15 mouse cellular contexts compared by ENCODE assay signal in the genomic region with DNA sequence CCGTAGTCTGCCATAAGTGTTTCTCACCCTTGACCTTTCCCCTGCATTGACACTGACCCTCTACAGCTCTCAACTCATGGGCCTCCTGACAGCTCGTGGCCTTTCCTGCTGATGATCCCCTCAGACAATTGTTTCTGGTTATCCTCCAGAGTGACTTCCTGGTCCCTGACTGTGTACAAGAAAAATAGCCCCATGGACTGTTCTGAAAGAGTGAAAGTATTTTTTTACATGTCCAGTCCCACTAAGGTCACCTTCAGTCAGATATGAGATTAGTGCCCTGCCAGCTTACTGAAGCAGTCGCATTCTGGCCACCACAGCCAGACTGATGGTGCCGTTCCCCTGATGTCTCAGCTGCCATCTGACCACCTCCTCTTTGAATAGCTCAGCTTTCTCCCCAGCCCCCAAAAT. TPM values are rescaled to one million over a fixed set of nuclear protein-coding genes. Genes with fewer than 3 reads are reported as not detected.
A peak's percentile ranks its signal among the peaks of the same experiment; 100 is the strongest.
DNase-seq lines count a peak whose midpoint lies in the region; ATAC-seq lines count a peak whose summit lies in the region.
"Had no signal": no experiment of that assay in that cellular context is flagged by ENCODE, and none has a peak within 500 bp of the region (broad histone marks: within the 10 kb centered on the region; RNA-seq: fewer than 3 reads in every experiment).

No protein-coding gene starts in this region.

- H3K27ac ChIP-seq in intestine, embryonic 16.5 days (ENCODE audit: low read length) = no peak overlapping the region
- H3K27ac ChIP-seq in intestine, embryonic 15.5 days = no peak overlapping the region
- no peak overlapping the region for H3K27ac ChIP-seq in midbrain, embryonic 10.5 days (replicated peaks)
- H3K27ac ChIP-seq in midbrain, embryonic 13.5 days = no peak overlapping the region
- H3K27ac ChIP-seq in stomach, embryonic 15.5 days = no peak overlapping the region
- H3K27ac ChIP-seq: hindbrain, embryonic 13.5 days had no signal

- no peak overlapping the region for H3K4me3 ChIP-seq in intestine, embryonic 16.5 days (ENCODE audit: low read length)
- H3K4me3 ChIP-seq in intestine, embryonic 15.5 days (replicated peaks) = no peak overlapping the region
- no peak overlapping the region for H3K4me3 ChIP-seq in midbrain, embryonic 10.5 days
- no peak overlapping the region for H3K4me3 ChIP-seq in midbrain, embryonic 13.5 days (replicated peaks)
- no peak overlapping the region for H3K4me3 ChIP-seq in stomach, embryonic 15.5 days (replicated peaks)
- H3K4me3 ChIP-seq: hindbrain, embryonic 13.5 days had no signal

- peaks cover 5% of the 10 kb centered on the region; the same call in 1 of the 2 replicates for H3K4me1 ChIP-seq in intestine, embryonic 16.5 days (ENCODE audit: control insufficient read depth, insufficient read depth, low read length)
- no peaks in the 10 kb centered on the region for H3K4me1 ChIP-seq in intestine, embryonic 15.5 days (replicated peaks)
- H3K4me1 ChIP-seq in midbrain, embryonic 10.5 days = peaks cover 7% of the 10 kb centered on the region
- no peaks in the 10 kb centered on the region for H3K4me1 ChIP-seq in midbrain, embryonic 13.5 days (replicated peaks)
- H3K4me1 ChIP-seq in stomach, embryonic 15.5 days = no peaks in the 10 kb centered on the region
- H3K4me1 ChIP-seq: hindbrain, embryonic 13.5 days had no signal

- H3K9me3 ChIP-seq in intestine, embryonic 16.5 days (ENCODE audit: control insufficient read depth, low read length) = no peaks in the 10 kb centered on the region
- no peaks in the 10 kb centered on the region for H3K9me3 ChIP-seq in intestine, embryonic 15.5 days
- H3K9me3 ChIP-seq in midbrain, embryonic 10.5 days (replicated peaks) = no peaks in the 10 kb centered on the region
- H3K9me3 ChIP-seq in midbrain, embryonic 13.5 days = no peaks in the 10 kb centered on the region
- H3K9me3 ChIP-seq in stomach, embryonic 15.5 days = no peaks in the 10 kb centered on the region
- H3K9me3 ChIP-seq: hindbrain, embryonic 13.5 days had no signal

- H3K36me3 ChIP-seq in intestine, embryonic 16.5 days (ENCODE audit: control insufficient read depth, insufficient read depth, low read length) = no peaks in the 10 kb centered on the region
- no peaks in the 10 kb centered on the region for H3K36me3 ChIP-seq in intestine, embryonic 15.5 days
- no peaks in the 10 kb centered on the region for H3K36me3 ChIP-seq in midbrain, embryonic 10.5 days
- H3K36me3 ChIP-seq in midbrain, embryonic 13.5 days = no peaks in the 10 kb centered on the region
- no peaks in the 10 kb centered on the region for H3K36me3 ChIP-seq in stomach, embryonic 15.5 days
- H3K36me3 ChIP-seq: hindbrain, embryonic 13.5 days had no signal

- no peaks in the 10 kb centered on the region for H3K27me3 ChIP-seq in intestine, embryonic 16.5 days (replicated peaks; ENCODE audit: control insufficient read depth, insufficient read depth, low read length)
- no peaks in the 10 kb centered on the region for H3K27me3 ChIP-seq in intestine, embryonic 15.5 days (replicated peaks)
- H3K27me3 ChIP-seq in midbrain, embryonic 10.5 days (ENCODE audit: low read depth, poor library complexity, severe bottlenecking) = no peaks in the 10 kb centered on the region
- H3K27me3 ChIP-seq in midbrain, embryonic 13.5 days = peaks cover 5% of the 10 kb centered on the region; the same call in 1 of the 2 replicates
- no peaks in the 10 kb centered on the region for H3K27me3 ChIP-seq in stomach, embryonic 15.5 days (replicated peaks)
- H3K27me3 ChIP-seq: hindbrain, embryonic 13.5 days had no signal

- ATAC-seq in intestine, embryonic 16.5 days = 0 out of 2 replicates have a peak, but pooled peaks have one; percentile 29
- ATAC-seq in intestine, embryonic 15.5 days = no peak
- ATAC-seq in midbrain, embryonic 13.5 days = no peak
- ATAC-seq in stomach, embryonic 15.5 days (ENCODE audit: insufficient read depth, low FRiP score, low read depth) = 0 out of 2 replicates have a peak, but pooled peaks have one; percentile 18
- ATAC-seq: activated CD4-positive, CD25-positive, alpha-beta regulatory T cell, adult 4 months; intestine, postnatal 0 days had no signal

- WGBS in intestine, embryonic 16.5 days = 51% methylated on average over 4 of the region's 4 CpGs
- 57% methylated on average over 4 of the region's 4 CpGs for WGBS in intestine, embryonic 15.5 days
- 56% methylated on average over 4 of the region's 4 CpGs for WGBS in midbrain, embryonic 10.5 days
- WGBS in midbrain, embryonic 13.5 days = 61% methylated on average over 4 of the region's 4 CpGs
- WGBS in stomach, embryonic 15.5 days = 52% methylated on average over 4 of the region's 4 CpGs

- intact Hi-C loops in gastrocnemius, postnatal 36 days (cut with DNase I) = no loop called here

- H3K4me2 ChIP-seq in intestine, embryonic 16.5 days (ENCODE audit: low read depth, low read length) = no peak overlapping the region
- H3K4me2 ChIP-seq in intestine, embryonic 15.5 days (replicated peaks) = no peak overlapping the region
- H3K4me2 ChIP-seq in midbrain, embryonic 13.5 days (replicated peaks) = no peak overlapping the region
- H3K4me2 ChIP-seq in stomach, embryonic 15.5 days = no peak overlapping the region
- H3K4me2 ChIP-seq: hindbrain, embryonic 13.5 days; midbrain, embryonic 11.5 days had no signal

- peak; percentile 49 for DNase-seq in gastrocnemius, adult 18-20 months (ENCODE audit: low spot score)
- DNase-seq in gastrocnemius, postnatal 36 days = no peak
- peak; percentile 11 for DNase-seq in midbrain, embryonic 10.5 days (ENCODE audit: low spot score)
- DNase-seq in adrenal gland, postnatal 25 days = no peak
- DNase-seq: cerebellum, adult 11-12 months; layer of hippocampus, adult 9-11 months; right cerebral cortex, adult 18-20 months had no signal

- no peak overlapping the region for H3K9ac ChIP-seq in intestine, embryonic 16.5 days (ENCODE audit: low read depth, low read length)
- H3K9ac ChIP-seq in intestine, embryonic 15.5 days = no peak overlapping the region
- no peak overlapping the region for H3K9ac ChIP-seq in midbrain, embryonic 13.5 days (replicated peaks)
- H3K9ac ChIP-seq in stomach, embryonic 15.5 days = no peak overlapping the region
- H3K9ac ChIP-seq: hindbrain, embryonic 13.5 days had no signal

RNA-seq across cellular contexts. Expression of a gene that starts 26.1 kb away (rescaled TPM):
- 10 to 100 TPM; 29.8 to 39.6 TPM for total RNA-seq in gastrocnemius, adult 18-20 months (2021)
- total RNA-seq in gastrocnemius, postnatal 36 days (2021) = 10 to 100 TPM; 22.4 to 39.9 TPM
- polyA plus RNA-seq in intestine, embryonic 16.5 days (2015; fragmentation: Nextera tagmentation; extraction: Ambion mirVana) = 40.1 and 41.1 TPM in 2 replicates
- polyA plus RNA-seq in intestine, embryonic 15.5 days (2015; fragmentation: Nextera tagmentation; extraction: Ambion mirVana) = 39.3 and 46.0 TPM in 2 replicates
- 39.6 and 48.3 TPM in 2 replicates for polyA plus RNA-seq in midbrain, embryonic 10.5 days (2016; fragmentation: Nextera tagmentation; extraction: Ambion mirVana)
- polyA plus RNA-seq in midbrain, embryonic 13.5 days (2015; fragmentation: Nextera tagmentation; extraction: Ambion mirVana) = 48.5 and 57.4 TPM in 2 replicates
- 43.3 and 48.8 TPM in 2 replicates for polyA plus RNA-seq in stomach, embryonic 15.5 days (2015; fragmentation: Nextera tagmentation; extraction: Ambion mirVana)
- total RNA-seq in adrenal gland, postnatal 25 days (2021) = 50.0 and 57.4 TPM in 2 replicates

Comparison
In these comparisons a context has a peak if more than half of its experiments do, and no peak if none do; other contexts are left out.
1. DNase-seq: peak in gastrocnemius, adult 18-20 months (single experiment) and midbrain, embryonic 10.5 days (single experiment); none in gastrocnemius, postnatal 36 days (0 of 2) and adrenal gland, postnatal 25 days (single experiment).
2. ATAC-seq: peak in intestine, embryonic 16.5 days (single experiment) and stomach, embryonic 15.5 days (single experiment); none in intestine, embryonic 15.5 days (single experiment) and midbrain, embryonic 13.5 days (single experiment).